Mouse (Mus musculus): ENCODE measurements around the gene Rufy2.
A peak's percentile ranks its signal among the peaks of the same experiment; 100 is the strongest.

Rufy2 gene

DNA sequence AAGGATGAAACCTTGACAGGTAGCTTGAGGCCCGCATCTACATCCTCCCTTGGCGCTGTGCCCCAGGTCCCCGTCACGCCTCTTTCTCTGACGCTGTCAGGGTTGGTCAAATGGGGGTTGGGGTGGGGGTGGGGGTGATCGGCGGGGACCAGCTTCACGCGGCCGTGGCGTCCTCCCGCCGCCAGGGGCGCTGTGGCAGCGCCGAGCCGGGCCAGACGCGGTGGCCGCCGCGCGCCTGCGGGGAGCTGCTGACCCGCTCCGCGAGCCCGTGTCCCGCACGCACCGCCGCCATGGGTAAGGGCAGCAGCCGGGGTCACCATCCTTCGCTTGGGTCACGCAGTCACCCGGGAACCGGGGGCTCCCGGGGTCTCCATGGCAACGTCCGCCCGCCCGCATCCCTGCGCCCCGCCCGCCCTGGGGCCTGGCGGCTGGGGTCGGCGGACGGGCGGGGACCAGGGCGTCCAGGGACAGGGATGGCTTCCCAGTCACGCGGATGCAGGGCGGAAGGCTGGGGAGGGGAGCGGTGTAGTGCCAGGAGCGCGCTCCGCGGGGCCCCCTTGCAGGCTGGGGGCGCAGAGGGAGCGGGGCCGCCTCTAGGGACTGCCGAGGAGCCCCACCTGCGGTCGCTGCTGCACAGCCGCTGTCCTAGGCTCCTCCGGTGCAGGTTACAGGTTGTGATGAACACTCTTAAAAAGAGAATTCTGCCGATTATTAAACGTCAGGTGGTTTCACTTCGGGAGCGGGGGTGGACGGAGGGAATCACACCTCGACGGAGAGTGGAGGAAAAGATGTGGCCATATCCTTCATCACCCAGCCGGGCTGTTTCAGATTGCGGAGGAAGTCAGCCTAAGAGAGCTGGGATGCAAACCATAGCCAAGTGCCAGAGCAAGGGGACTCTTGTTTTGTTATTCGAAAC lies at the start of gene Rufy2:
Gene Rufy2 (plus strand): TSS at position 185 of the 916 bp plus-strand sequence.
- DNase-seq = peak; percentile 95

DNA sequence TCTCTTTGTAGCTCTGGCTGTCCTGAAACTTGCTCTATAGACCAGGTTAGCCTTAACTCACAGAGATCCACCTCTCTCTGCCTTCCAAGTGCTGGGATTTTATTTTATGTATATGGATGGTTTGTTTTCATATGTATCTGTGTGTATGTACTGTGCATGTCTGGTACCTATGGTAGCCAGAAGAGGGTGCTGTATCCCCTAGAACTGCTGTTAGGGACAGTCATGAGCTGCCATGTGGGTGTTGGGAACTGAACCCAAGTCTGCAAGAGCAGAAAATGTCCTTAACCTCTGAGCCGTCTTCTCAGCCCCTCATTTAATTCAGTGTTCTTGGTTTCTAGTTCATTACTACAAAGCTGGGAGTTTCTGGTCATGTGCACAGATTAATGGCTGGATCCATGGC lies 47.6 kb upstream of the Rufy2 start:
- DNase-seq = no peak

- no peak for DNase-seq
These were observed 34.9 kb upstream of the Rufy2 start for GRCm38 (mm10) chr10:62944975-62945580.

DNA sequence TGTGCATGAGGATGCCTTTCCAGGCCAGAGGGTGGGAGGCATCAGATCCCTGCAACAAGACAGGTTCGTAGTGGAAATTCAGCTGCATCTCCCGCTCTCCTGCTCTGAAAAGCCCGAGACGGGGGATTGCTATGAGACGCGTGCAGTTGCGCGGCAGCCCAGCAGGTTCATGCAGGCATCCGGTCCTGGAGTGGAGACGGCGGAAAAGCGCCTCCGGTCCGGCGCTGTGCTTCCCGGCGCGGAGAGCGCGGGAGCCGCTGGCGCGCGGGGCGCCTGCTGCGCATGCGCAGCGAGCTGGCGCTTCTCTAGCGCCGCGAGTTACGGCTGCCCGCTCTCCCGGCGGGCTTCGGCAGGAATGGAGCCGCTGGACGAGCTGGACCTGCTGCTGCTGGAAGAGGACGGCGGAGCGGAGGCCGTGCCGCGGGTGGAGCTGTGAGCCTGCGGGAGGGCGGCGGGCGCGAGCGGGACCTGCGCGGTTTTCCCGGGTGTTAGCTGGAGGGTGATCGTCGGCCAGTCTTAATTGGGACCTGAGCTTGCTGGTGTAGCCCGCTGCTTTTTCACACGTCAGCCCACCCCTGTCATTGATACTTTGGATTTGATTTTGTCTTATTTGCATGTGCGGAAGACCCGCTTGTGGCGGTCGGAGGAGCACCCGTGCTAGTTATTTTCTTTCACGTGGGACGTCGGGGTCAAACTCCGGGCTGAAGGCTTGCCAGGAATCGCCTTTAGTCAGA lies 33.1 kb upstream of the Rufy2 start, which contains the start of gene Dna2:
Gene Dna2 (plus strand): TSS at position 289 of the 734 bp plus-strand sequence.
- DNase-seq = peak; percentile 74

GRCm38 (mm10) chr10:62948551-62948950 lies 31.5 kb upstream of the Rufy2 start:
- DNase-seq = no peak

GRCm38 (mm10) chr10:62963956-62964355 lies 16.1 kb upstream of the Rufy2 start:
- peak; percentile 59 for DNase-seq

- no peak for DNase-seq
These were observed 14.2 kb upstream of the Rufy2 start for GRCm38 (mm10) chr10:62965796-62966195.

DNA sequence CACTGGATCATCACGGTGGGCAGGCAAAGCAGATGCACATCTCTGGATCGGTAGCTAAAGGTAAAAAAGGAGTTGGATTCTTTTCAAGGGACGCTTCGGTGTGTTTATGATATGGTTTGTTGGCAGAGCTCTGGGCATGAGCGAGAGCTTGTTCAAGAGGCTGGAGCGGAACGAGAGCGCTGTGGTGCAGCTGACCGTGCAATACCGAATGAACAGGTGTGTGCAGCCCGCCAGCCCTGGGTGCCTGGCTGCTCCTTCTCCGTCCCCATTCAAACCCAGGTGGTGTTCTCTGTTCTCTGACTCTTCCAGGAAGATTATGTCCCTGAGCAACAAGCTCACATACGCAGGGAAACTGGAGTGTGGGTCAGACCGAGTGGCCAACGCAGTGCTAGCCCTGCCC lies 13.7 kb upstream of the Rufy2 start:
- DNase-seq = no peak

GRCm38 (mm10) chr10:62971821-62972220 lies 8.2 kb upstream of the Rufy2 start:
- DNase-seq = peak; percentile 23

DNA sequence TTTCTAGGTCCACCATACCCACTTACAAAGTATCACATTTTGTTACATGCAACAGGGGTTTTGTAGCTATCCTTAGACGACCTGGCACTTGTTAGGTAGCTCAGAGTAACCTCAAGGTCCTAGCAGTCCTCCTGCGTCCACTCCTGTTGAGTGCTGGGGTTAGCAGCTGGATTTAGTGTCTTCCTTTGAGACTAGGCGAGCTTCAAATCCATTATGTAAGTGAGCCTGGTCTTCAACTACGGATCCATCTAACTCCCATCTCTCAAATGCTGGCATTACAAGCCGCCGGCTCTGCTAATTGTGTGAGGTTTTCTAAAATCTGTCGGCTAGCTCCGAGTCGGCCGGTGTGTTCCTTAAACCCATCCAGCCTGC lies 370 bp upstream of the Rufy2 start:
- DNase-seq = no peak

GRCm38 (mm10) chr10:62984072-62984471 lies 4.0 kb downstream of the Rufy2 start:
- no peak for DNase-seq

GRCm38 (mm10) chr10:62984495-62984894 lies 4.5 kb downstream of the Rufy2 start:
- no peak for DNase-seq

- DNase-seq = no peak
These were observed 7.3 kb downstream of the Rufy2 start for GRCm38 (mm10) chr10:62987341-62987740.

GRCm38 (mm10) chr10:62990636-62991035 lies 10.6 kb downstream of the Rufy2 start:
- no peak for DNase-seq

DNA sequence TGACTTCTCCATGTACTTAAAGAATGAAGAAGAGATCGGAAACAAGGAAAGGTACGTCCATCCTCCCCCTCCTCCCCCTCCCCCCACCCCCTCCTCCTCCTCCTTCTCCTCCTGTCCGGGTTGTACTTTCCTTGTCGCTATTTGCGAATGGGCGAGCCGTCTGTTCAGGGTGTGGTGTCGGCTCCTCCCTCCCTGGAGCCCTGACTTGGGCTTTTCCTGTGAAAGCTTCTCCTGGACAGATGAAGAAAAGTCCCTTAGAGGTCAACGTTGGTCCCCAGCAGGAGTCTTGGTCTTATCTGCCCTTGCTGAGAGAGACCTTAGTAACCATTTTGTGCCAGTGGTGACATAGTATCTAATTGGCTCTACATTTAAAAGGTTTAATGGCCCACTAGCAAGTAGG lies 14.0 kb downstream of the Rufy2 start:
- no peak for DNase-seq

- DNase-seq = no peak
These were observed 20.6 kb downstream of the Rufy2 start for GRCm38 (mm10) chr10:63000584-63000983.

GRCm38 (mm10) chr10:63003252-63003651 lies 23.2 kb downstream of the Rufy2 start:
- no peak for DNase-seq

GRCm38 (mm10) chr10:63004556-63004955 lies 24.5 kb downstream of the Rufy2 start:
- no peak for DNase-seq

DNA sequence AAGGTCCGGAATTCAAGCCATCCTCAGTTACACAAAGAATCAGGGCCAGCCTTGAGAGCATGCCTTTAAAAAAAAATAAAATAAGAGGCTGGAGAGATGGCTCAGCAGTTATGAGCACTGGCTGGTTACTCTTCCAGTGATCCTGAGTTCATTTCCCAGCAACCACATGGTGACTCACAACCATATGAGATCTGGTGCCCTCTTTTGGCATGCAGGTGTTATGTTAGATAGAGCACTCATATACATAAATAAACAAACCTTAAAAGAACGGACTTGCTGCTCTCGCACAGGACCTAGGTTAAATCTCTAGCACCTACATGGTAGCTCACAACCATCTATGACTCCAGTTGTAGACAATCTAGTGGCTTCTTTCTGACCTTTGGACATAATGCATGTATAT lies 28.2 kb downstream of the Rufy2 start:
- DNase-seq = no peak

- no peak for DNase-seq
These were observed 30.2 kb downstream of the Rufy2 start for GRCm38 (mm10) chr10:63010268-63010667.

- DNase-seq = peak; percentile 26
These were observed 31.5 kb downstream of the Rufy2 start for GRCm38 (mm10) chr10:63011556-63011955.

- DNase-seq = no peak
These were observed 33.5 kb downstream of the Rufy2 start for GRCm38 (mm10) chr10:63013476-63013875.

GRCm38 (mm10) chr10:63014168-63014567 lies 34.1 kb downstream of the Rufy2 start:
- no peak for DNase-seq

- DNase-seq = no peak
These were observed 39.3 kb downstream of the Rufy2 start for GRCm38 (mm10) chr10:63019304-63019703.
